Mouse (Mus musculus) G1E (cell line): ENCODE results near the gene Dus1l.

ENCODE experiments used
- CTCF ChIP-seq: IDR thresholded peaks from 2 replicates; pipeline ENCODE4 v1.5.1; 2012; ENCODE audit warnings: low read depth, low read length, inconsistent platforms, mixed read lengths
- GATA1 ChIP-seq: IDR thresholded peaks from 2 replicates; pipeline ENCODE4 v1.6.1; 2012; ENCODE audit warnings: borderline replicate concordance, low read length, inconsistent platforms, mixed read lengths
- GATA2 ChIP-seq: IDR thresholded peaks from 2 replicates; pipeline ENCODE4 v1.6.1; 2012; ENCODE audit warnings: low read depth, low read length, inconsistent platforms, borderline replicate concordance
- TAL1 ChIP-seq: conservative IDR thresholded peaks from 2 replicates; pipeline ENCODE4 v1.6.1; 2012; ENCODE audit warnings: low read depth, low read length, inconsistent platforms, mixed read lengths

DNA sequence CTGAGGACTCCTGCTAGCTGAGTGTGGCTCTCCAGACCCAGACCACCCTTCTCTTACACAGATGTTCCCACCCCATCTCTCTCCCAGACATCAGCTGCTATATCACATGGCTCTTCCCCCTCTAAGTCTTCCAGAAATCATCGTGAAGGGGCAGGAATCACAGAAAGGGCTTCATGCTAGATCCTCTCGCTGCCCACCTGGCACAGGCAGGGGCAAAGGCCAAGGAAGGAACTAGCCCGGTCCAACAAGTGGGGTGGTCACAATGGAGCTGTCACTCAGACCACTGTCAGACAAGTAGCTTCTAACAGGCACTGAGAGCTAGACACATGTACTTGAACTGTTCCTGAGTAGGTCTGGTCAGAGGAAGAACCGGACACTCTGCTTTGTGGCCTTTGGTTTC lies 32.2 kb upstream of the Dus1l start:
- TF ChIP-seq CTCF (no peak), GATA1 (no peak), TAL1 (no peak), GATA2 (no peak)
